Mouse (Mus musculus): Measurements from ENCODE around the gene Hspa4.
"Not testable (repeated sequence)": the region's sequence is repeated elsewhere in the genome, so short reads cannot be mapped to it uniquely, and the experiment has no call there.

Hspa4 gene

GRCm38 (mm10) chr11:53307558-53308065 is 7.4 kb upstream of the Hspa4 start:
- DNase-seq (ENCODE audit: low read depth) = no peak

DNA sequence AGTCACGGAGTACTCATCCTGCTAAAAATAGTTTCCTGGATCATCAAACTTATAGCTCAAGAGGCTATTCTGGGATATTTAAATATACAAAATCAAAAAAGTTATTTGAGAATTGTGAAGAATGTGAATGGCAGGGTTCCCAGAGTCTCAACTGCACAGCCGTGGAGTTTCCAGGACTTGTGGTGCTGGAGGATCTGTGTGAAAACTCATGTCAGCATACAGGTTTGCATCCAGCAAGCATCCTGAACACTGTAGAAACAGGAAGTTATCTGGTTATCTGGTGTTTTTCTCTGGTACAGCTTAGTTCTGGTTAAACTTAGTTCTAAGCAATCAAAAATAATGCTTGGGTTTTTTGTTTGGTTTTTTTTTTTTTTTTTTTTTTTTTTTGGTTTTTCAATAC is 6.7 kb upstream of the Hspa4 start:
- DNase-seq (ENCODE audit: low read depth) = peak; percentile 61

DNA sequence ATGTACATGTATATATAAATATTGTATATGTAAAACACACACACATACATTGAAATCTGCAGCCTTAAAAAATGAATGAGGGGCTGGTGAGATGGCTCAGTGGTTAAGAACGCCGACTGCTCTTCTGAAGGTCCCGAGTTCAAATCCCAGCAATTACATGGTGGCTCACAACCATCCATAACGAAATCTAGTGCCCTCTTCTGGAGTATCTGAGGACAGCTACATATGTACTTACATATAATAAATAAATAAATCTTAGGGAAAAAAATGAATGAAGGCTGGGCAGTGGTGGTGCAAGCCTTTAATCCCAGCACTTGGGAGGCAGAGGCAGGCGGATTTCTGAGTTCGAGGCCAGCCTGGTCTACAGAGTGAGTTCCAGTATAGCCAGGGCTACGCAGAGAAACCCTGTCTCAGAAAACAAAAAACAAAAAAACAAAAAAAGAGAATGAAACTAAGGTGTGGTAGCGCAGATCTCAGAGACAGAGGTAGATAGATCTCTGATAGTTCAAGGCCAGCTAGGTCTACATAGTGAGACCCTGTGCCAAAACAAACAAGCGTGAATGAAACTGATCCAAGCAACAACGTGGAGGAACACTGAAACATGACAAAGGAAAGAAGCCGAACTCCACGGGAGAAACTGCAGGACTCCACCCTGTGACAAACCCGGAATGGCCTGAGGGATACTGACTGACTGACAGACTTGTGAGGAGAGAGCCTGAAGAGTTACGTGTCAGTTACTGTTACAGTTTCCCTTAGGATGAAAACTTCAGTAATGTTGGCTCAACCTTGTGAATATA is 4.0 kb upstream of the Hspa4 start:
- no peak for DNase-seq (ENCODE audit: low read depth)

GRCm38 (mm10) chr11:53301167-53301515 is 884 bp upstream of the Hspa4 start:
- DNase-seq (ENCODE audit: low read depth) = no peak

DNA sequence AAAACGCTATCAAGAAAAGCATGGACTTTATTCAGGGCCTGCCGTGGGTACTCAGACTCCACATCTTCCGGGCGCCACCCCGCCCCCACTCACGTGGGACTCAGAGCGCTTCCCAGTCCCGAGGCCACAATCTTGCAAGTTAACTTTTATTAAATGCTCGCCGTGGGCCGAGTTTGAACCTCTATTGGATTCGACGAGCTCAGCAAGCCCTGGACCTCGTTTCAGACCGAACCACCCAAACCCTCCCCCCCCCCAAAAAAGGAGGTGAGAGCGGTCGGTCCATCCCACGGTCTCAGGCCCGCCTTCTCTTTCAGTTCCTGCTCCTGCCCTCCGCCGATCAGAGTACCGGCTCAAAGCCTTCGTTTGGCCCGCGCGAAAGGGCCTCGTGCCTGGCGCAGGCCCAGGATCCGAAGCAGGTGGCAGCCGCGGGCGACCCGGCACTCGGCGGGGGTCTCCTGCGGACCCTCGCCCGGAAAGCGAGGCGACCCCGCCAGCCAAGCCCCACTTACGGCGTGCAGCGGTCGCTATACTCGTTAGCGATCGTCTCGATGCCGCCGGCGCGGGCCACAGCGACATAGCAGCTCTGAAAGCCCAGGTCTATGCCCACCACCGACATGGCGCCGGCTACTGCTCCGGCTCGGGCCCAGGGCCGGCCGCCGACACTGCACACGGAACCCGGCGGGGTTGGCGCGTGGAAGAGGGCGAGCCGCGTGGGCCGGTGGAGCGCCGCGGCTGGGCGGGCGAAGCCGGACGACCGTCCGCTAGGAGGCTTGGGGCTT is 517 bp downstream of the Hspa4 start:
- DNase-seq (ENCODE audit: low read depth) = no peak

GRCm38 (mm10) chr11:53297947-53298860 is 2.1 kb downstream of the Hspa4 start:
- DNase-seq (ENCODE audit: low read depth) = no peak

- DNase-seq (ENCODE audit: low read depth) = no peak
Observed at GRCm38 (mm10) chr11:53296880-53297279, 3.4 kb downstream of the Hspa4 start.

DNA sequence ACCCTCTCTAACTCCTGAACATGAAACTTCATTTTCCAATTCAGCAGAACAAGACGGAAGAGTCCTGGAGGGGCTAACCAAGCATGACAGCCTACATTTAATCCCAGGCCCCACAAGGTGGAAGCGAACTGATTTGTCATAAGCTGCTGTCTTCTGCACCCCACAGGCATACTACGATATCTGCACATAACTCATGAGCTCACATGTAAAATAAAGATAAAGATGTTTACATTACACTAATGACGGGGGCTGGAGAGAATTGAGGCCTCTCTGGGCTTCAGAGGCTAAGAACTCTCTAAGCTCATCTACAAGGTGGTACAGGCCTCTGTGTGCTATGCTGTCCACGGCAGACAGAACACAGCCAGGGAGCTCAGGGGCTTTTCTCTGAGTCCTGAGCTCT is 5.8 kb downstream of the Hspa4 start:
- no peak for DNase-seq (ENCODE audit: low read depth)

GRCm38 (mm10) chr11:53290871-53291270 is 9.4 kb downstream of the Hspa4 start:
- DNase-seq (ENCODE audit: low read depth) = no peak

GRCm38 (mm10) chr11:53290187-53290586 is 10.1 kb downstream of the Hspa4 start:
- DNase-seq (ENCODE audit: low read depth) = not testable (repeated sequence)

DNA sequence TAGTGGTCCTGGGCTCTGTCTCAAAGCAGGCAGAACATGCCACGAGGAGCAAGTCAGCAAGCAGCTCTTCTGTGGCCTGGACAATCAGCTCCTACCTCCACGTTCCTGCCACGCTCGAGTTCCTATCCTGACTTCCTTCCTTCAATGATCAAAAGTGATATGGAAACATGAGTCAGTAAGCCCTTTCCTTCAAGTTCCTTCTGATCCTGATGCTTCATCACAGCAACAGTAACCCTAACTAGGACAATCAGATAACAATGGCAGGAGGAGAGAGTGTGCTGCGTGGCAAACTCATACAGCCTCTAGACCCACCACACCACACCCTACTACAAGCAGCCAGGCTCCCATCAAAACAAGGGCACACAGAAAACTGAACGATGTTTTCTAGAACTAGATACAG is 14.4 kb downstream of the Hspa4 start:
- DNase-seq (ENCODE audit: low read depth) = no peak

DNA sequence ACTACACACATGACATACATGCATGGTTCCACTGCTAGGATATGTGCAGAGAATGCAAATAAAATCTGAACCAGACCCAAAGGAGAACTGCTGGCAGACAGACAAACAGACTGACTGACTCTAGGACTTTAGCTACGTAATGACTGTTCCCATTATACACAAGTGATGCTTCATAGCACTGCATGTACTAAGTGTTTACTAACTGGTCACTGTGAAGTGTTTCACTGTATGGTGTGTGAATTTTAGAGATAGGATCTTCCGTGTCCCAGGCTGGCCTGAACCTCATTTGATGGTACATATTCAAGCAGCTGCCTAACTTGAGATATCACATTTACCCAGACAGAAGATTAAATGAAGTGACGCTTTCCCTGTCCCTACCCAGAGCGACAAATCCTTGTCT is 21.8 kb downstream of the Hspa4 start:
- no peak for DNase-seq (ENCODE audit: low read depth)

GRCm38 (mm10) chr11:53275358-53275757 is 24.9 kb downstream of the Hspa4 start:
- no peak for DNase-seq (ENCODE audit: low read depth)

DNA sequence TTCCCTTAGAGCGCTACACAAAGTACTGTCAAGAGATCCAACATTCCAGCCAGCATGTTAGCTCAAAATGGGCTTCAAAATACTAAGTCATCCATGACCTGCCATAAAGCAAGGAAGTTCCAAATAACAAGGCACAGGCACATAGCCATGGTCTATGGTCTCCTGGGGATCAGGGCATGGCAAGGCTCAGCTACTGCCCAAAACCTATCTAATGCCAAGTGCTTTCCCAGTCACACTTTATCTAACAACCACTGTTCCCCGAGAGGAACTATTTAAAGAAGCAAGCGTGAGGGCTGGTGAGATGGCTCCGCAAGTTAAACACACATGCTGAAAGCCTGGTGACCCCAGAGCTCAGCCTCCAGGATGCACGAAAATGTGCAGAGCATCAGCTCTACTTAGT is 26.9 kb downstream of the Hspa4 start:
- no peak for DNase-seq (ENCODE audit: low read depth)

DNA sequence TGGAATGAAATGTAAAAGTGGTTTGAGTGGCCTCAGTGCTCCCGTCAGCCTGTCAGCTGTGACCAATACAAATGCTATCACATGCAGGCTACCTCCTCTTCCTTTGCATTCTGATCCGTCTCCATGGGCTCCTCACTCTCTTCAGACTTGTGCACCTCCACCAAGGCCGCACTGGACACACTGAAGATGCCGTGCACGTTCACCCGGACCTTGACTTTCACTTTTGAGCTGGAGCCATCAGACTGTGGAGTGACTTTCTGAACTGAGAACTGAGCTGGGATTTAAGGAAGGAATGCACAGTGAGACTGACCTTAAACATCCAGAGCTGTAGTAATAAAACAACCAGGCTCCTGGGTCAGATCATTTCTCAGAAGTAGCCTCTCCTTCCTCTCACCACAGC is 30.7 kb downstream of the Hspa4 start:
- no peak for DNase-seq (ENCODE audit: low read depth)

DNA sequence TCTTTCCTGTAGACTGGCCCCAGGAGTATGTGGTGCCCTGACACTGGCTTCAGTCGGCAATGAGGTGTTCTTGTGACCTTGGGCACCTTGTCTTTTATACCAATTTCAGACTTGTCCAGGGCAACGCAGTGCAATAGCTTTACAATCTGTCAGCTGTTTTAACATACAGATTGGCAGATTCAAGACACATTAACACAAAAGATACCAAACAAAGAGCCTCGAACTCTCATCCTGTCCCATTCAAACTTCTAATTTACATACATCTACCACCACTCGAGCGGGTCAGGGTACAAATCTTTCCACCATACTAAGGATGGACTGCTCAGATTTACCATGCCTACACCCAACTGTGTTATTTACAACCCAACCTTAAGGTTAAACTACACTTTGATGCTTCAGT is 39.7 kb downstream of the Hspa4 start:
- no peak for DNase-seq (ENCODE audit: low read depth)

DNA sequence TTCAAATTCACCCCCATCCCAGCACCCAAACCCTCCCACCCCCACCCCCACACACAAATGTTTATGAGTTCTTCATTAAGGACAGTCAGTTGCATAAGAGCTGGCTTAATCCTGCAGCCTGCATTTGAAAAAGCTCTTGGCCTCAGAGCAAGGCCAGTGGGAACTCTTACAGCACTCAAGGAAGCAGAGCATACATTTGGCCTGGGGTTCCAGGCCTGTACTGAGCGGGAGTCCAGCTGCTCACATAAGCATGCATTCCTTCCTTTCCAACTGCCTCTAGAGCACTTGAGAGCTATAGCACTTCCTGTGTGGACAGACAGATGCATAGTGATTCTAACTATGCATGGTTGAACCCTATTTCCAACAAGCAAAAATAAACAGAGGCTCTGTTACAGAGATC is 40.2 kb downstream of the Hspa4 start:
- DNase-seq (ENCODE audit: low read depth) = no peak

GRCm38 (mm10) chr11:53259047-53259632 is 41.1 kb downstream of the Hspa4 start:
- DNase-seq (ENCODE audit: low read depth) = no peak

GRCm38 (mm10) chr11:53256914-53257313 is 43.3 kb downstream of the Hspa4 start:
- DNase-seq (ENCODE audit: low read depth) = no peak

DNA sequence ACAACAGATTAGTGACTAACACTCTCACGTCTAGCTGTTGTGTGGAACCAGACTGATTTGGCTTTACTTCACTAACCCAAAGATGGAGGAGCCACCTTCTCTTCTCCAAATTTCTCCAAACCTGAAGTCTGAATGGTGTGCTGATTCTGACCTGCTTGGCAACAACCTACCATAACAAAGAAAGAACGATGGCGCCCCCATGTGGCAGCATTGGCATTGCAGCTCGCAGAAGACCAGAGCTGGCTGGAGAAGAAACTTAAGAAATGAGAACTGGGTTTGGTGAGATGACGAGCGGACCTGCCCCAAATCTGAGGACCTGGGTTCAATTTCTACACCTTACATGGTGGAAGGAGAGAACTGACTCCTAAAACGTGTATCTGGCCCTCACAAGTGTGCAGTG is 45.3 kb downstream of the Hspa4 start:
- DNase-seq (ENCODE audit: low read depth) = peak; percentile 20

DNA sequence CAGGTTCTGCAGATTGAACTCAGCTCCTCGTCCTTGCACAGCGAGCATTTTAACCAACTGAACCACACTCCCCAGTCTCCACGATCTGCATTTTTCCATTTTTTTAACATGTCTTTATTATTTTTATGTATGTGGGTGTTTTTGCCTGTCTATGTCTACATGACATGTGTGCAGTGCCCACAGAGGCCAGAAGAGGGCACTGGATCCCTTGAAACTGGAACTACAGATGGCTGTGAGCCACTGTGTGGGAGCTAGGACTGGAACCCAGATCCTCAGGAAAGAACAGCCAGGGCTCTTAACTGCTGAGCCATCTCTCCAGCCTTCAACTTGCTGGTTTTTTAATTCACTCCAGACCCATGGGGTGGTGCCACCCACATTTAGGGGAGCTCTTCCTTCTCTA is 45.8 kb downstream of the Hspa4 start:
- no peak for DNase-seq (ENCODE audit: low read depth)
